Mouse (Mus musculus) limb, embryonic 12.5 days (tissue): ENCODE measurements at regions not wholly inside any gene's neighbourhood (a gene's known extent, or its start where the extent isn't known, plus 50 kb on each side); places are given as distances from the start of the nearest gene placed in this dataset.

Source experiments
- ATAC-seq: fragments of 200-750 bp; cut with Nextera tagmentation; 2 replicates; pipeline ENCODE4 v1.8.0; 2017; ENCODE audit warnings: low read depth, moderate TSS enrichment; ENCODE audit not compliant: insufficient number of reproducible peaks, insufficient read depth, low FRiP score, low TSS enrichment
- H3K27ac ChIP-seq: fragments of 300-500 bp; sonication (generic); 2 replicates; pipeline ENCODE4 v1.5.1; 2016; ENCODE audit warnings: mild to moderate bottlenecking, moderate library complexity
- H3K27me3 ChIP-seq: fragments of 300-500 bp; sonication (generic); 2 replicates; pipeline ENCODE4 v1.6.1; 2016; ENCODE audit warnings: mild to moderate bottlenecking, moderate library complexity
- H3K36me3 ChIP-seq: fragments of 300-500 bp; sonication (generic); 2 replicates; pipeline ENCODE4 v1.6.1; 2016; ENCODE audit warnings: mild to moderate bottlenecking, moderate library complexity
- H3K4me1 ChIP-seq: fragments of 300-500 bp; sonication (generic); replicated peaks from 2 replicates; pipeline ENCODE4 v1.6.1; 2016
- H3K4me2 ChIP-seq: fragments of 300-500 bp; sonication (generic); 2 replicates; pipeline ENCODE4 v1.6.1; 2016; ENCODE audit warnings: mild to moderate bottlenecking, moderate library complexity
- H3K4me3 ChIP-seq: fragments of 300-500 bp; sonication (generic); replicated peaks from 2 replicates; pipeline ENCODE4 v1.5.1; 2016; ENCODE audit warnings: mild to moderate bottlenecking
- H3K9ac ChIP-seq: fragments of 300-500 bp; sonication (generic); replicated peaks from 2 replicates; pipeline ENCODE4 v1.6.1; 2016; ENCODE audit warnings: mild to moderate bottlenecking, moderate library complexity
- H3K9me3 ChIP-seq: fragments of 300-500 bp; sonication (generic); 2 replicates; pipeline ENCODE4 v1.6.1; 2016; ENCODE audit warnings: mild to moderate bottlenecking, moderate library complexity
- WGBS: fragments of 180-500 bp; shearing (Covaris S2); methylation state at CpG from one replicate; pipeline ENCODE4 v1.1.7; 2016; 5-methylcytosine and 5-hydroxymethylcytosine counted together

GRCm38 (mm10) chr5:149356970-149357369, 54.6 kb upstream of the Medag start:
- no peak for ATAC-seq
- H3K4me1 ChIP-seq = peaks cover 29% of the 10 kb centered on the region
- 89% methylated on average over 1 of the region's 1 CpGs for WGBS
- peaks cover 6% of the 10 kb centered on the region; the same call in 1 of the 2 replicates for H3K9me3 ChIP-seq
- H3K4me2 ChIP-seq = no peak overlapping the region
- no peak overlapping the region for H3K4me3 ChIP-seq
- H3K9ac ChIP-seq = no peak overlapping the region
- H3K36me3 ChIP-seq = no peaks in the 10 kb centered on the region
- no peak overlapping the region for H3K27ac ChIP-seq
- no peaks in the 10 kb centered on the region for H3K27me3 ChIP-seq
